Mouse (Mus musculus) myocyte (in vitro differentiated cells): Measurements from ENCODE around the gene Micall1.

ENCODE experiments used
- CEBPB ChIP-seq: IDR thresholded peaks from 2 replicates; pipeline ENCODE4 v1.6.1; 2011; ENCODE audit warnings: mild to moderate bottlenecking, moderate library complexity; ENCODE audit not compliant: poor library complexity, insufficient read depth, severe bottlenecking
- E2F4 ChIP-seq: IDR thresholded peaks from one replicate; pipeline ENCODE4 v1.6.1; 2011; ENCODE audit warnings: mild to moderate bottlenecking, control low read depth, moderate library complexity; ENCODE audit not compliant: insufficient read depth
- MYOG ChIP-seq, 3 experiments: IDR thresholded peaks; one replicate each; pipeline ENCODE4 v1.6.1; 2011; ENCODE audit warnings: control low read depth in 2 of 3, low read depth in 2 of 3, mild to moderate bottlenecking in 2 of 3; ENCODE audit not compliant: insufficient read length in 2 of 3, control insufficient read depth in 1 of 3, insufficient read depth in 1 of 3
- POLR2A ChIP-seq: IDR thresholded peaks from one replicate; pipeline ENCODE4 v1.6.1; 2011; ENCODE audit warnings: low read depth, mild to moderate bottlenecking, control low read depth, moderate library complexity; ENCODE audit not compliant: insufficient read length
- SRF ChIP-seq: IDR thresholded peaks from one replicate; pipeline ENCODE4 v1.6.1; 2011; ENCODE audit warnings: low read depth; ENCODE audit not compliant: control insufficient read depth, insufficient read length
- TCF12 ChIP-seq: IDR thresholded peaks from one replicate; pipeline ENCODE4 v1.6.1; 2011; ENCODE audit warnings: mild to moderate bottlenecking, control low read depth; ENCODE audit not compliant: poor library complexity, insufficient read depth, severe bottlenecking

GRCm38 (mm10) chr15:79148533-79148932, 39.8 kb downstream of the Micall1 start:
- TF ChIP-seq POLR2A (no peak), SRF (no peak), TCF12 (no peak), MYOG (IDR thresholded peaks at IDR 0.05; ENCODE audit: control insufficient read depth in 1 of 3, insufficient read depth in 1 of 3, insufficient read length in 2 of 3, low read depth in 2 of 3) (no peak), CEBPB (no peak), E2F4 (no peak)
